Mouse (Mus musculus): ENCODE measurements around the gene Olfr222.
A peak's percentile ranks its signal among the peaks of the same experiment; 100 is the strongest.

Olfr222 gene

GRCm38 (mm10) chr11:59541324-59541723 is 34.7 kb downstream of the Olfr222 start, which contains the start of gene Nlrp3:
Gene Nlrp3, plus strand, starts transcription at chr11:59541568.
- no peak for DNase-seq (ENCODE audit: low read depth, low spot score)

DNA sequence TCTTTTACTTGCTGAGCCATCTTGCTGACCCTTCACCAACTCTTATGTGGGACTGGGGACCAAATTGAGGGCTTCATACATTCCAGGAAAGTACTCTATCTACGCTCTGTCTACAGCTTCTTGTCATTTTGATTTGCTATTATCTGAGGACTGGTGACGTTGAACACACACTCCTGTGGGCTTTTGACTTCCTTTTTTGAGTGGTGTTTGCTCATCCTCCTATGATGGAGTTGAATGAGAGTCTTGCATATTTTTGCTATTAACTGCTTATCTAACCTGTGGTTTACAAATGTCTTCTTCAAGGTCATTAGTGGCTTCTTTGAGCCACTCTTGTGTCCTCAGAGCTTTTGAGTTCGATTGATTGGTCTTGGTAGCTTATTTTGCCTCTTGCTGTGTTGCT is 35.9 kb downstream of the Olfr222 start:
- no peak for DNase-seq (ENCODE audit: low read depth, low spot score)

DNA sequence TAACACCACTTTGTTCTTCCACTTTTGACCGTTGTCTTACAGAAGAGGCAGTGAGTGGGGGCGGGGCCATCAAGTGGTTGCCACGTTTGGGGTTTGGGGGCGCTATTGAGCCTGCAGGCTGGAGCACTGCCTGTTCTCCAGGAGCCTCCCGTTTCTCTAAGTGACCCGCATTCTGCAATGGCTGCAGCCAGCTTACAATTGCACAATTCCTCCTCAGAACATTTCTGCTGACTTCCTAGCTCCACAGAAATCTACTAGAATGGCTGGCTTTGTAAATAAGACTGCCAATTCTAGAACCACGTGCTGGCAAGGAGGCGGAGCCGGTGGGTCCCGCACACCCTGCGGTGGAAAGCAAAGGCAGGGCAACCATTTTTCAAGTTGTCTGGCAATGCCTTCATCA is 37.6 kb downstream of the Olfr222 start:
- DNase-seq (ENCODE audit: low read depth, low spot score): no peak

GRCm38 (mm10) chr11:59537218-59538130 is 38.6 kb downstream of the Olfr222 start:
- no peak for DNase-seq (ENCODE audit: low read depth, low spot score)

DNA sequence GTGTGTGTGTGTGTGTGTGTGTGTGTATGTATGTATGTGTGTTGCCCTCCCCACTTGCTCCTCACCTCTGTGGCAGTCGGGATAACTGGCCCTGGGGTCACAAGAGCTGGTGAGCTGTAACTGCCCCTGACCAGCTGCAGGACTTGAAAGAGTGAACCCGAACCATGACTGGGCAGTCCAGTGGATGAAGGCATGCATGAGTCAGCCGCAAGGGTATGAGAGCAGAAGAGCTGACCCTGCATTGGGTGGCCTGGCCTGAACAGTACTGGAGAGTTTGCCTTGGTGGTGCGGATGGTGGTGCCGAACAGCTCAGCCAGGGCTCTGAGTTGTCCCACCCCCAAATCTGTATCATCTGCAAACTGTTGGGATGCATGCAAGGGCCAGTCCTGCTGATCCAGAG is 44.5 kb downstream of the Olfr222 start:
- no peak for DNase-seq (ENCODE audit: low read depth, low spot score)

DNA sequence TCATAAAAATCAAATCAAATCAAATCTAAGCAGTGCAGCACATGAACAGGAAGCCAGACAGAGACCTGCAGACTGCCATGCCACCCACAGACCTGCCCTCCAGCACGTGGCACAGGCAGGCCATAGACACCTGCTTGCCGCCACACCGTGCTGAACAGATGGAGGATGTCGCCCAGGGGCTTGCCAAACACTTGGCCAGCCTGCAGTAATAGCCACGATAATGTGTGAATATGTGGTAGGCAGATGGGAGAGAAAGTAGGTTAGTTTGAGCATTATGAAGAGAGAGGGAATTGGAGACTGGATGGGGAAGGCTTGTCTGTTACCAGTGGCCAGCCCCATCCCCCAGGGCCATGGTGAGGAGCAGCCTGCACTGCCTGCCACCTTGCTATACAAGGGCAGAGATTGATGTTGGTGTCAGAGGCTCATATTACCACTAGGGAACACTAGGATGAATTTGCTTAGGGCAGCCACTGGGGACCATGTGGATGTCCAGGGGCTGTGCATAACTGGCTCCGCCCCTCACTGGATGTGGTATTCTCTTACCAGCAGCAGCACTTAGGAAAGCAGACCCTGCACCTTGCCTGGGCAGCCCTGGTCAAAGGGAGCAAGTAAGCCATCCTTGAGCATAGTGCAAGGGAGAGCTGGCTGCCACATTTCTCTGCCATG is 45.0 kb downstream of the Olfr222 start:
- DNase-seq (ENCODE audit: low read depth, low spot score): peak; percentile 24

DNA sequence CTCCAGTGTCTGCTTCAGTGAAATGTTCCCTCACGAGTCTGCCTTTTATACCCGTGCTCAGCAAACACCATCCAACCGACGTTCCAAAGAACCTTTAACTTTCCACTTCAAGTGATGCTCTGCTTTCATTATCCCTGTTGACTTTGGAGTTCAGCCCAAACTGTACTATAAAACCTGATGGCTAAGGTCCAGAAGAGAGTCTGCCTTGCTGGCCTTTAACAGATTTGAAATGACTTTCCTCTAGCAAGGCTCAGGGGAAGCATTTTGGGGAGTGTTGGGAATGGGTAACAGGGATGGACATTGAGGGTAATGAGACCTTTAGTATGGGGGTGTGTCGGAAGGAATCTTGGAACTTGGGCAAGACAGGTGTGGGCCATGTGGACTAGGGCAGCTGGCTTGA is 45.8 kb downstream of the Olfr222 start:
- DNase-seq (ENCODE audit: low read depth, low spot score): no peak

DNA sequence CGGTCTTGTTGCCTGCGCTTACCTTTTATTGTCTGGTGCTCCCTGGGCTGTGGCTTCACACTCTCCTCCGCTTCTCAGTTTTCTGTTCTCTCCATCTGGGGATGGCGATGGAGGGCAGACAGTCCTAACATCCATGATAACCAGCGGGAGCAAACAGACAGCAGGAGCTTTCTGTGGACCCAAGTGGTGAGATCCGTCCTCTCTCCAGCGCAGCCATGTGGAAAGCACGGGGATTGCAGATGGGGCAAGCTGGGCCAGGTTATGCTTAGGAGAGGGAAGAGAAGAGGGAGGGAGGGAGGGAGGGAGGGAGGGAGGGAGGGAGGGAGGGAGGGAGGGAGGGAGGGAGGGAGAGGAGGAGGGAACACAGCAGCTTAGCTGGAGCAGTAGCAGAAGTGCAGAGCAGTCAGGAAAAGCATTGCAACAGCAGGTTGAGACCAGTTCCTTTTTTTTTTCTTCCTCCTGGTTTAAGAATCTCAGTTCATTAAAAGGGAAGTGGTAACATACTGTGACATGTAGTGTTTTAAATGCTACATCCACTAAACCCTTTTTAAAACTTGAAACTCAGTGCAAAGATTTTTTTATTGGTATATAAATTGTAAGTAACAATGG is 49.5 kb downstream of the Olfr222 start, which contains the start of gene Zkscan17:
Gene Zkscan17, minus strand, starts transcription at position 280 of the 609 bp plus-strand sequence.
- DNase-seq (ENCODE audit: low read depth, low spot score): no peak

GRCm38 (mm10) chr11:59525237-59525636 is 50.8 kb downstream of the Olfr222 start:
- DNase-seq (ENCODE audit: low read depth, low spot score): peak; percentile 67

- DNase-seq (ENCODE audit: low read depth, low spot score): no peak
Observed at GRCm38 (mm10) chr11:59524150-59524549, 51.9 kb downstream of the Olfr222 start.

All from telencephalon, adult 2 months (tissue).